Mouse (Mus musculus) v-Abl transformed pro-B cells (cell line): ENCODE data around the gene Rapgef6.

Experiments used
- in situ Hi-C, 2 experiments: fragments of 400-800 bp; cut with MboI; formaldehyde crosslinking; loops; one replicate each; pipeline ENCODE4 v1.15.1; 2025; ENCODE audit not compliant: unreplicated experiment in 2 of 2

Gene Rapgef6

GRCm38 (mm10) chr11:54522529-54523430, at the start of gene Rapgef6:
Rapgef6 (plus strand) TSS chr11:54522847.
- in situ Hi-C loops: loop anchor here in 1 of 2 experiments (5.0 to 25.0 kb wide), 2 partner anchors 340 to 1235 kb away; partner anchors contain the start of gene Lyrm7

- in situ Hi-C loops: loop anchor here (5.0 to 25.0 kb wide), 4 partner anchors 121 to 341 kb away; no protein-coding TSS in a partner anchor
These were observed 44.2 kb upstream of the Rapgef6 start for GRCm38 (mm10) chr11:54478414-54478813.

GRCm38 (mm10) chr11:54486041-54486440, 36.6 kb upstream of the Rapgef6 start:
- in situ Hi-C loops: loop anchor here in 1 of 2 experiments (25.0 kb wide), 1 partner anchor 349 kb away; no protein-coding TSS in a partner anchor

- in situ Hi-C loops: loop anchor here in 1 of 2 experiments (25.0 kb wide), 1 partner anchor 355 kb away; no protein-coding TSS in a partner anchor
These were observed 30.6 kb upstream of the Rapgef6 start for GRCm38 (mm10) chr11:54491946-54492558.

- in situ Hi-C loops: loop anchor here in 1 of 2 experiments (25.0 kb wide), 1 partner anchor 355 kb away; no protein-coding TSS in a partner anchor
These were observed 30.1 kb upstream of the Rapgef6 start for GRCm38 (mm10) chr11:54492559-54492958.

- in situ Hi-C loops: loop anchor here (25.0 kb wide), 2 partner anchors 363 to 1213 kb away; no protein-coding TSS in a partner anchor
These were observed 22.8 kb upstream of the Rapgef6 start for GRCm38 (mm10) chr11:54499838-54500237.

- in situ Hi-C loops: loop anchor here in 1 of 2 experiments (25.0 kb wide), 1 partner anchor 1215 kb away; no protein-coding TSS in a partner anchor
These were observed 20.0 kb upstream of the Rapgef6 start for GRCm38 (mm10) chr11:54502546-54503245.

GRCm38 (mm10) chr11:54513584-54513983, 9.1 kb upstream of the Rapgef6 start:
- in situ Hi-C loops: loop anchor here in 1 of 2 experiments (25.0 kb wide), 1 partner anchor 1226 kb away; no protein-coding TSS in a partner anchor

- in situ Hi-C loops: loop anchor here in 1 of 2 experiments (5.0 to 25.0 kb wide), 2 partner anchors 340 to 1235 kb away; partner anchors contain the start of gene Lyrm7
These were observed 619 bp upstream of the Rapgef6 start for GRCm38 (mm10) chr11:54521927-54522528.

- in situ Hi-C loops: loop anchor here in 1 of 2 experiments (5.0 to 25.0 kb wide), 2 partner anchors 339 to 1236 kb away; partner anchors contain the start of gene Lyrm7
These were observed 869 bp downstream of the Rapgef6 start for GRCm38 (mm10) chr11:54523431-54524001.

- in situ Hi-C loops: no loop called here
These were observed 5.4 kb downstream of the Rapgef6 start for GRCm38 (mm10) chr11:54528002-54528401.

GRCm38 (mm10) chr11:54530391-54530790, 7.7 kb downstream of the Rapgef6 start:
- in situ Hi-C loops: loop anchor here in 1 of 2 experiments (10.0 kb wide), 1 partner anchor 226 kb away; the partner anchor contains the start of gene Acsl6

GRCm38 (mm10) chr11:54530916-54531315, 8.3 kb downstream of the Rapgef6 start:
- in situ Hi-C loops: loop anchor here in 1 of 2 experiments (10.0 kb wide), 1 partner anchor 226 kb away; the partner anchor contains the start of gene Acsl6

GRCm38 (mm10) chr11:54533834-54534233, 11.2 kb downstream of the Rapgef6 start:
- in situ Hi-C loops: loop anchor here in 1 of 2 experiments (10.0 kb wide), 1 partner anchor 229 kb away; the partner anchor contains the start of gene Acsl6

GRCm38 (mm10) chr11:54534871-54535270, 12.2 kb downstream of the Rapgef6 start:
- in situ Hi-C loops: loop anchor here in 1 of 2 experiments (10.0 kb wide), 1 partner anchor 230 kb away; the partner anchor contains the start of gene Acsl6

GRCm38 (mm10) chr11:54539031-54539430, 16.4 kb downstream of the Rapgef6 start:
- in situ Hi-C loops: loop anchor here in 1 of 2 experiments (10.0 kb wide), 1 partner anchor 234 kb away; the partner anchor contains the start of gene Acsl6

- in situ Hi-C loops: loop anchor here in 1 of 2 experiments (10.0 kb wide), 1 partner anchor 235 kb away; the partner anchor contains the start of gene Acsl6
These were observed 16.8 kb downstream of the Rapgef6 start for GRCm38 (mm10) chr11:54539486-54539885.

GRCm38 (mm10) chr11:54540328-54540727, 17.7 kb downstream of the Rapgef6 start:
- in situ Hi-C loops: no loop called here

- in situ Hi-C loops: no loop called here
These were observed 19.8 kb downstream of the Rapgef6 start for GRCm38 (mm10) chr11:54542414-54542813.
